Mouse (Mus musculus) myocyte (in vitro differentiated cells): Measurements from ENCODE around the gene Gdf11.

Experiments
- MYOG ChIP-seq, 3 experiments: IDR thresholded peaks; one replicate each; pipeline ENCODE4 v1.6.1; 2011; ENCODE audit warnings: control low read depth in 2 of 3, low read depth in 2 of 3, mild to moderate bottlenecking in 2 of 3; ENCODE audit not compliant: insufficient read length in 2 of 3, control insufficient read depth in 1 of 3, insufficient read depth in 1 of 3
- POLR2A ChIP-seq: IDR thresholded peaks from one replicate; pipeline ENCODE4 v1.6.1; 2011; ENCODE audit warnings: low read depth, mild to moderate bottlenecking, control low read depth, moderate library complexity; ENCODE audit not compliant: insufficient read length
- POLR2AphosphoS2 ChIP-seq: IDR thresholded peaks from one replicate; pipeline ENCODE4 v1.6.1; 2011; ENCODE audit warnings: low read depth, control low read depth; ENCODE audit not compliant: insufficient read length
- TCF12 ChIP-seq: IDR thresholded peaks from one replicate; pipeline ENCODE4 v1.6.1; 2011; ENCODE audit warnings: mild to moderate bottlenecking, control low read depth; ENCODE audit not compliant: poor library complexity, insufficient read depth, severe bottlenecking
- TCF3 ChIP-seq: IDR thresholded peaks from one replicate; pipeline ENCODE4 v1.6.1; 2011; ENCODE audit warnings: low read depth, control low read depth; ENCODE audit not compliant: insufficient read length
- USF1 ChIP-seq: IDR thresholded peaks from one replicate; pipeline ENCODE4 v1.6.1; 2011; ENCODE audit warnings: low read depth, mild to moderate bottlenecking, control low read depth, moderate library complexity

- TF ChIP-seq POLR2A (no peak), POLR2AphosphoS2 (no peak), TCF12 (no peak), USF1 (no peak), MYOG (IDR thresholded peaks at IDR 0.05; ENCODE audit: control insufficient read depth in 1 of 3, insufficient read depth in 1 of 3, insufficient read length in 2 of 3, low read depth in 2 of 3) (no peak), TCF3 (no peak)
Observed at GRCm38 (mm10) chr10:128837400-128837799, 54.1 kb downstream of the Gdf11 start.
